Mouse (Mus musculus) hindlimb bud, embryonic 11.5 days (tissue): ENCODE measurements around the gene Syncrip.

Experiments used
- DNase-seq: peaks from one replicate; pipeline ENCODE4 v3.0.0-alpha.2; 2012; ENCODE audit warnings: low read depth, low spot score; ENCODE audit errors: extremely low spot score

The Syncrip gene

DNA sequence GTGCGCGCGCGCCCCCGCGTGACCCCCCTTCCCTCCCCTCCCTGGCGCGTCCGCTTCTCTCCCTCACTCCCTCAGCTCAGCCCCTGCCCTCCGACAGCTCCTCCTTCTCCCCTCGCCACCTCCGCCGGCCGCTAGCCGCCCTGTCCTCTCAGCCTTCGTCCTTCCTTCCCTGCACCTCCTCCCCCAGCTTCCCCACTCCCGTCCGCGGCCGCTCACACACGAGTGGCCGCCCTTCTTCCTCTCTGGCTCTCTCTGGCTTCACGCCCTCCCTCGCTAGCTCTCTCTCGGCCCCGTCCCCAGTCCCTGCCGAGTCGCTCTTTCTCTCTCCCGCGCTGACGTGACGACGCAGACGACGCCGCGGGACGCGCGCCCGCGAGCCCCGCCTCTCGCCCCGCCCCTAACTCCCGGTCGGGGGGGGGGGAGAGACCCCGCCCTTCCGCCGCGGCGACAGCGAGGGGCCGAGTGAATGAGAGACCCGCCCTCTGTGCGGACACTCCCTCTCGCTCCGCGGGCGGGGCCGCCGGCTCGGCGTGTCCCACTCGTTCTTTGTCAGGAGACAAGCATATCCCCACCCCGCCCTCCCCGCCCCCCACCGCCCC lies at the start of gene Syncrip:
Gene Syncrip (minus strand): TSS at position 345 of the 599 bp plus-strand sequence.
- DNase-seq = peak; percentile 54

DNA sequence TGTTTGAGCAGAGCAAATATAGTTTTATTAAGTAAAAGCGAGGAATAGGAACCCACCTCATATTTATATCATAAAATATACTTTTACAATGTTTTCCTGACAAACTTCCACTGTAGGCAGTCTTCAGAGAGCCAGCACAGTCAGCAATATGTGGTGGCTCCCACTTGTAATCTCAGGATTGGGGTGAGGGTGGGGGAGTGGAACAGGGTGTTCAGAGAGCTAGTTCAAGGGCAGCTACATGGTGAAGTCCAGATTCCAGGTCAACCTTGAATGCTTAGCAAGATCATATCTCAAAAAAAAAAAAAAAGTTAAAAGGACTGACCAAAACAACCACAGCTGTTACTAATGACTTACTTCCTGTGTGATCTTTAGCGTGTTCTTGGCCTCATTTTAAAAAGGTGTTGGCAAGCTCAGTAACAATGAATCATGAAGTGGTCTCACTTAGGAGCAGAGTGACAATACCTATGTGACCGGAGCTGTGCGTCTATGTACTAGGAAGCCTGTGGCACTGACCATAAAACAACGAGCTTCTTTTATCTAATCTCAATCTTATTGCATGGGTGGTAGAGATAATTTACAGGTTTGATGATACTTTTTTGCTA lies 47.7 kb upstream of the Syncrip start:
- no peak for DNase-seq

DNA sequence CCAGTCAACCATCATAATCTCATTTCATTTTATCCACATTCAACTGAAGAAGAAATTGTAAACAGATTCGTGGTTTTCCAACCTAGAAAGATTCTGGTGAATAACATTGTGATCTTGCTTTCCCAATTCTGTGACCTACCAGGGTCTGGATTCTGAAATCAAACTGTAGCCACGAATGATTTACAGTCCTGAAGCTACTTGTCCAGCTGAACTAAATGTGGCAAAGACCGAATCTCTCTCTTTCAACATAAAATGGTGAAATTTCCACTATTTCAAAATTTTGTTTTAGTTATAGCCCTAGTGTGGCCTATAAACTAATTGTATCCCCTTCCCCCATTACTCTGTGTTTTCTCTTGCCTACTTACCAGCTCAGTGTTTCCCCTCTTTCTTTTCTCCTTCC lies 47.2 kb upstream of the Syncrip start:
- no peak for DNase-seq

DNA sequence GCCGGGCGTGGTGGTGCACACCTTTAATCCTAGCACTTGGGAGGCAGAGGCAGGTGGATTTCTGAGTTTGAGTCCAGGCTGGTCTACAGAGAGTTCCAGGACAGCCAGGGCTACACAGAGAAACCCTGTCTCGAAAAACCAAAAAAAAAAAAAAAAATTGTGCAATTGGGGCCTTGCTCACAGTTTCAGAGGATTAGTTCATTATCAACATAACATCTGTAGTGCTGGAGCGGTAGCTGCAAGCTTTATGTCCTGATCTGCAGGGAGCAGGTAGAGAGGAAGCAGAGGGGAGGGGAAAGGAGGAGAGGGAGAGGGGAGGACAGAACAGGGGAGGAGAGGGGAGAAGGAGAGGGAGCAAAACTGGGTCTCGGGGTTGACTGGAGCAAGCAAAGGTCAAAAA lies 46.4 kb upstream of the Syncrip start:
- DNase-seq = no peak

DNA sequence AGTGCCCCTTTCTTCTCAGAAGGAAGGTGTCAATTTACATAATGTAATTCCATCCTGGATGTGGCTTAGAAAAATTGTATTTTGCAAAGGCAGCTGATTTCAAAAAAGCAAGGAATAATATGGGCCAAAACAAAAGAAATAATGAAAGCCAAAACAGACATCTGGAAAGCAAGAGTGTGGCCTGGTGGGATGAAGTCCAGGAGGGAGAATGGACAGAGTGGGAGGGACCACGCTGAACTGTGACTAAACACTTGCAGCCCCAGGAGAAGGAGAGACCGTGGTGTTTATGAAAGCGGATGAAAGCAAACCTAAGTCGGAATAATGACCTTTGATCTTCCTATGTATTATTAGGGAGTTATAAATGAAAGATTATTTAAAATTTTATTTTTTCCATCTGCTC lies 45.6 kb upstream of the Syncrip start:
- DNase-seq = no peak

DNA sequence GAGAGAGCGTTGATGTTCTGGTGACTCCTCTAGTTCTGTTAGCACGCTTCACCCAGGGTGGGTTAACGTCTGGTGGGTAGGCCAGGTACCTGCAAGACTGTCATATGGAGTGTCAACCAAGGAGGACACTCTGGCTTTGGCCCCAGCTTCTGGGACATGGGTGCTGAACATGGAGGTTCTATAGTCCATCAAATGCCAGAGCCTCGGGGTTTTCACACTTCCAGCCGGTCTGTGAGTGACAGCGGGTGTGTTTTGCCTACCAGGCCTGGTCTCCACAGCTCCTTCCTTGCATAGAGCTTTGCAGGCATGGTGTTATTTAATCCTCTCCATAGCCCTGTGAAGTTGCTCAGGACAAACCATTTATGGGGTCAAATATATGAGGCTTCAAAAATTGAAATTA lies 43.0 kb upstream of the Syncrip start:
- DNase-seq = no peak

DNA sequence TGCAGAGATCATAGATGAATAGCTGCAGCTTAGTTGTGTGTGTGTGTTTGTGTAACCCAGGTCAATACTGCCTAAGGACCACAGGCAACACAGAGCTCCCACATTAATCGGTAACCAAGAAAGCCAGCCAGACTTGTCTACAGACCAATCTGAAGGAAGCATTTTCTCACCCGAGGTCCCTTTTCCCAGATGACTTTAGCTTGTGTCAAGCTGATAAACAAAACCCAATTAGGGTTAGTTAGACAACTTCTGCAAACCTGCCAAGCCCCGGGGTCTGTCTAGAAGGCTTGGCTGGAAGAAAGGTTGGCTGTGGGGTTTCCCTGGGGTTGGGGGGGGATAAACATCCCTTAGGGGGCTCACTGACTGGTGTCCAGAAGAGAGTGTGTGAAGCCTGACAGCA lies 42.4 kb upstream of the Syncrip start:
- DNase-seq = no peak

DNA sequence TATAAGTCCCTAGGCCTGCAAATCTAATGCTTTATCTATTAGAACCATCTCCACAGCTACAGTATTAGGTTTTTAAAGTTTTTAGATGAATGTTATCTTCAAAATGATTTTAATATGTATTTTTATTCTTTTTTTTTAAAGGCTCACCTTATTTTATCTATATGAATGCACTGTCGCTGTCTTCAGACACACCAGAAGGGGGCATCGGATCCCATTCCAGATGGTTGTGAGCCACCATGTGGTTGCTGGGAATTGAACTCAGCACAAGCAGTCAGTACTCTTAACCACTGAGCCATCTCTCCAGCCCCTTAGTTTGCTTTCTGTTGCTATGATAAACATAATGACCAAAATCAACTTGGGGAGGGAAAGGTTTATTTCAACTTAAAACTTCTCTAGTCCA lies 42.0 kb upstream of the Syncrip start:
- DNase-seq = no peak

DNA sequence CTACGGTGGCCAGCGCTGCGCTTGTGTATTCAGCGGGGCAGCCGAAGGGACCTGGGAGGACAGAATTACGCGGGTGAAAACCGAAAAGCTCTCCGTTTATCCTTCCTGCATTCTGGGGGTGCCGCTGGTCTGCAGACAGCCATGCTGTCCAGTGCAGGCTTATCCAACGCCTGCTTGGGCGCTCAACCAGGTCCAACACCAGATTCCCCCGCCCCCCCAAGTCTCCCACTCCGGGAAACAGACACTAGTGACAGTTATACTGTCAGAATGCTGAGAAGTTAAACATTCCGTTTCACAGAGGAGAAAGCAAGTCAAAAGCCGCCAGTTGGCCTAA lies 40.9 kb upstream of the Syncrip start:
- DNase-seq = no peak

DNA sequence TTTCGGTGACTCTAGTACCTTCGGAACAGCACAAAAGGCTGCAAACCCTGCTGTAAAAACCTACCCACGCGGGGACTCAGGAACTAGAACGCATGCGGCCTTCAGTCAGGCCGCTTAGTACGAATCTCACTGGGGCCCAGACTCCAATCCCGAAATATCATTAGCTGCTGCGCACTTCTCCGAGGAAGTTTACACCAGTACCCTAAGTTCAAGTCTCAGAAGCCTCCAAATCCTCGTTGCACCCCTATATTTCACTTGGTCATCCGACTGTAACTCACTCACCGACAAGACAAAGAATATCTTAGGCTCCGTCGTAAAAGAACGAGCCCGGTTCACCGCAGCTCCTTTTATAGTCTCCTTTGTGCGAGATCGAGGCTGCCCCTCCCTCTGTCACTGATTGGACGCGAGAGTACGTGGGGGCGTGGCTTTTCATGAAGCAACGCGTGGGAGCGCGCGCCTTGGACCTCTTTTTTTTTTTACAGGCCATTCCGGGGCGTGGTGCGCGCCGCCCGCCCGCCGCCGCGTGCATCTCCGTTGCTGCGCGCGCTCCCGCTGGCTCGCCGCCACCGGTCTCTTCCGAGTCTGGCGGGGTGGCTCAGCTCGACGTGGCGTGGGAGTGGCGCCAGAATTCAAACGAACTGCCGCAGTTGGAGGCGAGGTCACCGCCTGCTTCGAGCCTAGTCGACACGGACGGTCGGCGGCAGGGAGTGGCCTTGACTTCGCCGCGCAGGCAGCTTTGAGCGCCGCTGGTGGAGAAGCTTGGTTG lies 40.4 kb upstream of the Syncrip start:
- DNase-seq = peak; percentile 94

DNA sequence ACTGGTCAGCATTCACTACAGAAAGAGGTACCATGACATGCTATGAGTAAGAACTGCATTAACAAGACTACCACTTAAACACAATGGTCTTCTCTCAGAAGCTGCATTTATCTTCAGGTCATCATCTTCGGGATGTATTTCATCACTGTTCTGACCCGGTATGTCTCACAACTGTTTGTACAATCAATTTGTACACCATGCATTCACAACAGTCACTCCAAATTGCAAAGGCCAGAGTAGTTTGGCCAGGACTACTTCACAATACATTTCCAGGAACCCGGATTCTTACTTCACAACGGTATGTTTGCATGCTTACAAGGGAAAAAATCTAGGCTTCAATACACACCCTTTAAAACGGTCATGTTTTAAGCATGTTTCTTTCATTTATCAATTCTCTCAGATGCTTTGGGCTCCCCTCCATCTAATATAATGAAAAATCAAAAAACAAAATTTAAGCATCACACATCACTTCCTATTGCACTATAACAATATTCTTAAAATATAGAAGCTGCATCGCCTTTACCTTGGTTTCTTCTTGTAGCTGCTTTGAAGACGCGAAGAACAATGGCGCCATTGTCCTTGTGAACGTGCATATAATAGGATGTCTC lies 39.7 kb upstream of the Syncrip start:
- DNase-seq = no peak

DNA sequence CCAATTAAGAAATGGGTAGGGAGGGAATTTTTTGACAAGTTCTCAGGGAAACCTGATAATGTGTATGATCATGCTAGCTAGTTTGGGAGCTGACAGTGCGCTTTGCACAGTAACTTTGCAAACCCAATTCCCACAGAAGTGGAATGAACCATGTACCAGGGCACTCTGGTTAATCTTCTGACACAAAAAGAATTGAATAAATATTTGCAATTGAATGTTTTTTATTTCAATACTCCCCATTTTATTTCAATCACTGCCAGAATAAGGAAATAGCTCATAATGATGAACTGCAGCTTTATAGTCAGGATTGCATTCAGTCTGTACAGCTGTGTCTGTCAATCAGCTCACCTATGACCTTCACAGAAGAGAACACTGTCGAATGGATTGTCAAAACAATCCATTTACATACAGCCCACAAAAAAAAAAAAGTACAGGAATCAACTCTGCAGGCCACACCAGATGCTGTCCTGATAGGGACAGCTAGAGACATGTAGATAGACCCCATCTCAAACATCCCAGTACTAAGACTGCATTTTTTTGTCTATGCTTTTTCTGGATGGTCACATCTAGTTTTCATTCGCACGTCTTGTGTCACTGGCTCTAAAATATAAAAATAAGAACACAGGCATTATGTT lies 38.6 kb upstream of the Syncrip start:
- no peak for DNase-seq

DNA sequence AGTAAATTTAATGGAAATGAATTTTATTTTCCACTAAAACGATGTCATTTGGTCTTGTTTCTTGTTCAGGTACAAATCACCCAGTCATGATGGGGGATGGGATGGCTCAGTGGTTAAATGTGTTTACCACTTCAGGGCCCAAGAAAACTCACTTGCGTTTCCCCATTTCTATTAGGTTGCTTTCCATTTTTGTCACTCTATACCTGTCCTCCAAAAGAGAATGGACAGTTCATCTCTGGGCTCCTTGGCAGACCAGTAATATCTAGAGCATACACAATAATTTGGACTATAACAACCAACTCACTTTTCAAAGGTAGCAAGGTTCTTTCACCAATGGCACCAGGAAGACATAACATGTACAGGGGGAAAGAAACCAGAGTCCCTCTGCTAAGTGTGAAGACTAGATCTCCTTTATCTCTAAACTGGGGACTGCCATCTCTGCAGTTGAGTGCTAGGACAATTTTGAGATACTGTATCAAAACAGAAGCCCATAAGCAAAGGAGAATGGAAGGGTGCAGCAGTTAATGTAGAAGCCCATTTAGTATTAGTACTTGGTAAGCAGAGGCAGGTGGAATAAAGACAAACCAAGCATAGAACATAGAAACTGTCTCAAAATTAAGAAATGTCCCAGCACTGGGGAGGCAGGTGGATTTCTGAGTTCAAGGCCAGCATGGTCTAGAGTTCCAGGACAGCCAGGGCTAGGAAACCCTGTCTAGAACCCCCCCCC lies 37.9 kb upstream of the Syncrip start:
- no peak for DNase-seq

DNA sequence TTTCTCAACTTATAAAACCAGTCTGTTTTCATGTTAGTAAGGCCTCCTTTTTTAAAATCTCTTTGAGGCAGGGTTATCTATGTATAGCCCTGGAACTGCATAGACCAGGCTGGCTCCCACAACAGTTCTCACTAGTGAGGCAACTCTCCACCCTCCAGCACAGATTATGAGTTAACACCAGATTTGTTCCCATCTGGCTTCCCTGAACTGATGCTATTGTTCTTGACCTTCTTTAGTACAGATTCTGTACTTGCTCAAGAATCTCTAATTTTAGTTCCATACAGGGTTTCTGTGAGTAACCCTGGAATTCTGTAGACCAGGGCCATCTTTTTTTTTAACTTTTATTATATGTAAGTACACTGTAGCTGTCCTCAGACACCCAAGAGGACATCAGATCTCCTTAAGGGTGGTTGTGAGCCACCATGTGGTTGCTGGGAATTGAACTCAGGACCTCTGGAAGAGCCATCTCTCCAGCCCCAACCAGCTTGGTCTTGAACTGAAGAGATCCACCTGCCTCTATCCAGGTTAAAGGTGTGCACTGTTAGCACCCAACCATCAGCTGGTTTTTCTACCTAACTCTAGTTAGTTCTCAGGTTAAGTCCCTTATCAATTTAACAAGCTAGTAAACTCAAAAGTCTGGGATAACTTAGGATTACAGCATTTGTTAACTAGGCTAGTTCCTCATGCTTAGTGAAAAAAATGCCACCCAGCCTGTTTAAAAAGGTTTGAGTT lies 37.2 kb upstream of the Syncrip start:
- DNase-seq = no peak

DNA sequence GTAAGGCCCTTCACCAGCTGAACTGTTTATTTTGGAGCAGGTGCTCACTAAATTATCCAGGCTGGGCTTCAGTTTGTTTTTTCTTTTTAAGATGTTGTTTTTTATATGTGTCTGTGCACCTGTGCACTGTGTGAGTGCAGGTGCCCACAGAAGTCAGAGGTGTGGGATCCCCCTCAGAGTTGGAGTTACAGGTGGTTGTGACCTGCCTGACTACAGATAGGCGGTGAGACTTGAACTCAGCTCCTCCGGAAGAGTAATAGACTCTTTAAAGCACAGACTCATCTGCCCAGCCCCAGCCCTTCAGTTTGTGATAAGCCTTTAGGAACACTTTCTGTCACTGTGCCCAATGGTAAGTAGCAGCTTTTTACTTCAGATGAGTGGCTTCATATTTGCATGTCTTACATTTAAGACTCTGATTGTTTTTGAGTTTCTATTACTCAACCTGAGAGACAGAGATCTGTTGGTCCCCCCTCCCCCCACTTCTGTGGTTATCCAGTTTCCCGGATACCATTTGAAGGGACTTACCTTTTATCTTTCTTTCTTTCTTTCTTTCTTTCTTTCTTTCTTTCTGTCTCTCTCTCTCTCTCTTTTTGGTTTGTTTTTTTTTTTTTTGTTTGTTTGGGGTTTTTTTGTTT lies 34.1 kb upstream of the Syncrip start:
- no peak for DNase-seq

DNA sequence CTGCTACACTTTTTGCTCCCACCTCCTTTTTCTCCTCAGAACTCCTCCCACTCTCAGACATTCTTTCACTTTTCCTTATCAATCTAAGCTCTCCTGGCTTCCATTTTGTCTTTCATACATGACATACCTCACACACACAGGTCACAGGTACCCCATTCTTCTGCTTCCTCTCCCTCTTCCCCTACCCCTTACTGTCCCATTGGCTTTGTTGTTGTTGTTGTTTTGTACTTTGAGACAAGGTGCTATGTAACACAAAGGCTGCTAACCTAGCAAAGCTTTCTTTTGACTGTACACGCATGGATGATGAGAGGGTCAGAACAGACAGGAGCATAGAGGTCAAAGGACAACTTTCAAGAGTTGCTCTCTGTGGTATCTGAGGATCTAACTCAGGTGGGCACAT lies 33.2 kb upstream of the Syncrip start:
- DNase-seq = no peak

DNA sequence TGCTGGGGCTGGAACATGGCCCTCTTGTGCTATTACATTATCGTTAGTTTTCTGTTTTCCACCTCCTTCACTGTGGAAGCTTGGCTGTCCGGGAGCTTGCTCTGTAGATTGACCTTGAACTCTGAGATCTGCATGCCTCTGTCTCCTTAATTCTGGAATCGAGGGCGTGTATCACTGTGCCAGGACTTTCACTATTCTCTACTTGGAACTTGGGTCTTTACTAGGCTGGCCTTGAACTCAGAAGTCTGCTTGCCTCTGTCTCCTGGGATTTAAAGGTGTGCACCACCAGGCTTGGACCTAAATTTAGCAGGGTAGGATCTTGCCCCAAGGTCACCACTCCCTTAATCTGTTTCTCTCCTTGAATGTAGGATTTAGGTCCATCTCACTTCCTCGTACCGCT lies 19.5 kb upstream of the Syncrip start:
- no peak for DNase-seq

DNA sequence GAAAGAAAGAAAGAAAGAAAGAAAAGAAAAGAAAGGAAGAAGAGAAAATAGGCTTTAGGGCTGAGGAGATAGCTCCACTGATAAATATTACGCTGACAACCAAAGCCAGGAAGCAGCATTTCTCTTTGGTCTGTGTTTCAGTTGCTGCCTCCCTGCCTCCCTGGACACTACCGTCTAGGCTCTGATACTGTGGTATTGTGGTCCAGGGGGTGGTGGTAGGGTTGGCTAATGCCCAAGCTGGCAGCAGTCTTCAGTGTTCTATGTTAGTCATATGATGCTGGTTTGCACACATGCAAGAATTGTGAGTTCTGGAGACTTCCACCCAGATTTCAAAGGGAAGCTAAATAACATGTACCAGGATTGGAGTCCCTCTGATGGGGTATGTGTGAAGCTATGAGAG lies 17.7 kb upstream of the Syncrip start:
- DNase-seq = no peak

DNA sequence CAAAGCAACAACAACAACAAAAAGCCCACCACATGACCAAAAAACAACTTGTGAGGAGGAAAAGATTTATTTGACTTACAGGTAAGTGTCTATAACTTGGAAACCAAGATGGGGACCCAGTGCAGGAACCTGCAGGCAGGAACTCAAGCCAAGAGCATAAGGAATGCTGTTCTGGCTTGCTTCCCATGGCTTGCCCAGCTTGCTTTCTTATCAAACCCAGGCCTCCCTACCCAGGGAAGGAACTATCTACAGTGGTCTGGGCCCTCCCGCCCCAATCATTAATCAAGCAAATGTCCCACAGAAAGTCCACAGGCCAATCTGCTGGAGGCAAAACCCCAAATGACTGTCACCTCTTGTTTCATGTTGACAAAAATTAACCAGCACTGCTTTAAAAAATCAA lies 10.1 kb upstream of the Syncrip start:
- DNase-seq = no peak

DNA sequence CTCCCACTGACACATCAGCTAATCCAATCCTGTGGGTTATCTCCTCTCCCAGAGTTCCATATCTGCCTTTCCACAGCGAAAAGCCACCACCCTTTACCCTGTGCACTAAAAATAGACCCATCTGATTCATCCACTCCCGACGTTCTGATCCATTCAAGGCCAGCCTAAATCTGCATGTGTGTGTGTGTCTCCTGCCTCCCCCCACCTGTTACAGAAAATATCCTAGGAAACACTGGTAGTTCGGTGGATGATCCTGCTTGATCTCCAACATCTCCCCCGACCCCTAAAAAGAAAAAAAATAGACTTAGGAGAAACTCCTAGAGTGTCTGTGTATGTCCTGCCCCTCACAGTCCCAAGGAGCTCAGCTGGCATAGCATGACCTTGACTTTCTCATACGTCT lies 2.2 kb upstream of the Syncrip start:
- no peak for DNase-seq
